8 mouse cellular contexts compared by ENCODE assay signal in the genomic region with DNA sequence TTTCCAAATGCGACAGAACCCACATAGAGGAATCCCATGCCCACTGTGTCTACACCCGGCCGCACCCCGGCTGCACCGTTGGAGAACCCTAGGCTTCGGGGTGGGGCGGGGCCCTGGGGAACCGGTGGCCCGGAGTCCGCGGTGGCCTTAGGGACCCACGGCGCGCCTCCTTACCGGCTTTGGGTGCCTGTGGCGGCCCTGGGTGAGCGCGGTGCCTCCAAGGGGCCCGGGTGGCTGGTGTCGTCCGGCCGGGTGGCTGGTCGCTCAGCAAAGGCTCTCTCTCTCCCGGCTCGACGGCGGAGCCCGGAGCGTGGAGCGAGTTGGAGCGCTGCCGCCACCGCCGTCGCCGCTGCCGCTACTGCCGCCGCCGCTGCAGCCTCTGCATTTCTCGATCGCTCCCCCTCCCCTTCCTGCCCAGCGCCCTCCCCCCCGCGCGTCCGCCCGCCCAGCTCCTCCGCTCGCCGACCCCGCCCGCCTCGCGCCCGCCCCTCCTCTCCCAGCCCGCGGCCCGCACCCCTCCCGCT. TPM values are rescaled to one million over a fixed set of nuclear protein-coding genes. Genes with fewer than 3 reads are reported as not detected.
DNase-seq lines count a peak whose midpoint lies in the region; ATAC-seq and TF ChIP-seq lines count a peak whose summit lies in the region.

A gene (minus strand): TSS at position 387 of the 524 bp plus-strand sequence.

- no peak for DNase-seq in Patski (ENCODE audit: low read depth, low spot score)
- peak; percentile 75 to 82 for DNase-seq in cerebellum, postnatal 14 days
- DNase-seq in frontal cortex, postnatal 36 days (ENCODE audit: low spot score in 2 of 2): peak; percentile 72 to 78
- peak; percentile 91 for DNase-seq in hindbrain, postnatal 0 days (ENCODE audit: low spot score)
- peak; percentile 93 for DNase-seq in left cerebral cortex, postnatal 4 days
- peak; percentile 89 for DNase-seq in midbrain, embryonic 10.5 days (ENCODE audit: low spot score)
- peak; percentile 17 to 43 for DNase-seq in spleen, postnatal 10 days (ENCODE audit: low spot score in 2 of 2)
- no peak for DNase-seq in adipocyte (ENCODE audit: low spot score)

- H3K9ac ChIP-seq in hindbrain, postnatal 0 days (replicated peaks; ENCODE audit: low read length): peak within 1 kb of the TSS; percentile 98

- 2% methylated on average over 46 of the region's 60 CpGs for WGBS in hindbrain, postnatal 0 days
- WGBS in midbrain, embryonic 10.5 days: under 1% methylated on average over 42 of the region's 60 CpGs

- no peaks in the 10 kb centered on the region for H3K27me3 ChIP-seq in Patski
- no peaks in the 10 kb centered on the region for H3K27me3 ChIP-seq in hindbrain, postnatal 0 days (ENCODE audit: insufficient read depth, low read length)
- H3K27me3 ChIP-seq in midbrain, embryonic 10.5 days (ENCODE audit: low read depth, poor library complexity, severe bottlenecking): no peaks in the 10 kb centered on the region

- CTCF ChIA-PET in Patski (lab: Charles Lee): interaction anchor here (1.1 to 5.3 kb wide), 7 partner anchors 90 to 365 kb away, joined by 3 to 46 read pairs (median 3); no protein-coding TSS in a partner anchor

- peak within 1 kb of the TSS; percentile 100 for H3K27ac ChIP-seq in hindbrain, postnatal 0 days
- H3K27ac ChIP-seq in midbrain, embryonic 10.5 days (replicated peaks): peak within 1 kb of the TSS; percentile 99

- intact Hi-C loops in left cerebral cortex, postnatal 4 days (cut with DNase I): loop anchor here (5.0 to 10.0 kb wide), 4 partner anchors 51 to 691 kb away; no protein-coding TSS in a partner anchor

- POLR2A ChIA-PET in Patski (lab: Charles Lee): interaction anchor here (0.6 to 0.8 kb wide), 2 partner anchors 92 to 144 kb away, joined by 3 read pairs; no protein-coding TSS in a partner anchor

- H3K36me3 ChIP-seq in hindbrain, postnatal 0 days (ENCODE audit: insufficient read depth, low read length): no peaks in the 10 kb centered on the region
- peaks cover 20% of the 10 kb centered on the region for H3K36me3 ChIP-seq in midbrain, embryonic 10.5 days

- TF ChIP-seq CTCF in Patski (IDR thresholded peaks at IDR 0.05): no peak
- TF ChIP-seq CTCF in hindbrain, postnatal 0 days (IDR thresholded peaks at IDR 0.05; ENCODE audit: low read depth): no peak

- in situ Hi-C loops in Patski (cut with MboI; ENCODE audit: low pct_unique_long_range_greater_than_20kb): loop anchor here (10.0 kb wide), 2 partner anchors 259 to 689 kb away; no protein-coding TSS in a partner anchor

- peak; percentile 56 for ATAC-seq in Patski
- peak; percentile 54 for ATAC-seq in hindbrain, postnatal 0 days

- peak within 1 kb of the TSS; percentile 98 for H3K4me3 ChIP-seq in hindbrain, postnatal 0 days (ENCODE audit: low read length)
- H3K4me3 ChIP-seq in midbrain, embryonic 10.5 days: peak within 1 kb of the TSS; percentile 98

- H3K4me1 ChIP-seq in hindbrain, postnatal 0 days (ENCODE audit: insufficient read depth, low read length): peaks cover 14% of the 10 kb centered on the region
- H3K4me1 ChIP-seq in midbrain, embryonic 10.5 days: peaks cover 72% of the 10 kb centered on the region

- peak within 1 kb of the TSS; percentile 89 for H3K4me2 ChIP-seq in hindbrain, postnatal 0 days (ENCODE audit: low read depth, low read length)

- H3K9me3 ChIP-seq in hindbrain, postnatal 0 days (ENCODE audit: low read length): no peaks in the 10 kb centered on the region
- H3K9me3 ChIP-seq in midbrain, embryonic 10.5 days (replicated peaks): no peaks in the 10 kb centered on the region

RNA-seq across cellular contexts. Expression of the gene that starts here (rescaled TPM):
- polyA plus RNA-seq in Patski (2021): 113 TPM
- total RNA-seq in hindbrain, postnatal 0 days (2014; rRNA removed): 701 and 894 TPM in 2 replicates
- 415 and 425 TPM in 2 replicates for polyA plus RNA-seq in hindbrain, postnatal 0 days (2015; fragmentation: Nextera tagmentation; extraction: Ambion mirVana)
- total RNA-seq in left cerebral cortex, postnatal 4 days (2021): 1,000 to 10,000 TPM; 1,424 to 1,444 TPM
- 37.6 and 53.3 TPM in 2 replicates for polyA plus RNA-seq in midbrain, embryonic 10.5 days (2016; fragmentation: Nextera tagmentation; extraction: Ambion mirVana)

Comparison
In these comparisons a context has a peak if more than half of its experiments do, and no peak if none do; other contexts are left out.
1. DNase-seq: peak in cerebellum, postnatal 14 days (2 of 2), frontal cortex, postnatal 36 days (2 of 2), hindbrain, postnatal 0 days (single experiment), left cerebral cortex, postnatal 4 days (single experiment), midbrain, embryonic 10.5 days (single experiment) and spleen, postnatal 10 days (2 of 2); none in Patski (single experiment) and adipocyte (single experiment).